In the genomic region with DNA sequence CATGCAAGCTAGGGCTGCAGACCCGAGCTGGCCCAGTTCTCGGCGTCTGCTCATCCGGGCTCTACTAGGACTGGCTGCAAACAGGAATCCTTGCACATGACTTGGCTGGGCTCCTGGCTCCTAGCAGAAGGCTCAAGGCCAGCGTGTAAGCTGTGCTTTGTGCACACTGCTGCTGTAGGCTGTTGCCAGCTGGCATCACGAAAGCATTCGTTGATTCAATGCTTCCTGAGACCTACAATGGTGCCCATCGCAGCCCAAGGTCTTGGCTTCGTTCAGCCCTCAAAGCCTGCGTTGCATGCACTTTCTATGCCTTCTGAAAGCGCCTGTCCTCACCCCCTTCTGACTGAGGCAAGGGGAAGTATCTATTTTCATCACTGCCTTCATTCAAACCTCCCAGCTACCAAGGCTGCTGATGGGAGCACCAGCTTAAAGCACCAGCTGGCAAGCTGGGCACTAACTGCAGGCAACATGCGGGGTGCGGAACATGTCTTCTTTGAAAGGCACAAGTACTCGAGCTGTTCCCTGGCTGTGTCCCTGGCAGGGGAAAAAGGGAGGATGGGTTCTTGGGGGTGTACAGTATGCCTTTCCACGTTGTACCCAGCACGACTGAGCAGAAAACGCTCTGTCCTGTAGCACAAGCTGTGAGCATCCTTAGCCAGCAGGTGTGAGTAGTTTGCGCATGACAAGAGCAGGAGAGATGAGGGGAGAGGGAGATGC, we compare ENCODE assay signal across 8 mouse cellular contexts. TPM values are rescaled to one million over a fixed set of nuclear protein-coding genes. Genes with fewer than 3 reads are reported as not detected.
DNase-seq lines count a peak whose midpoint lies in the region; ATAC-seq and TF ChIP-seq lines count a peak whose summit lies in the region.

No protein-coding gene starts in this region.

- no peak for TF ChIP-seq EP300 in ES-Bruce4 (IDR thresholded peaks at IDR 0.05; ENCODE audit: insufficient read depth, low read depth, low read length)

- H3K27me3 ChIP-seq in ES-Bruce4 (ENCODE audit: control insufficient read depth, insufficient read depth, low read length, poor library complexity, severe bottlenecking) = no peaks in the 10 kb centered on the region
- no peaks in the 10 kb centered on the region for H3K27me3 ChIP-seq in hindbrain, embryonic 11.5 days (ENCODE audit: control insufficient read depth, insufficient read depth, low read length)
- H3K27me3 ChIP-seq in lung, embryonic 15.5 days = no peaks in the 10 kb centered on the region

- H3K9me3 ChIP-seq in ES-Bruce4 (replicated peaks; ENCODE audit: control insufficient read depth, insufficient read depth, low read length, poor library complexity, severe bottlenecking) = no peaks in the 10 kb centered on the region
- no peaks in the 10 kb centered on the region for H3K9me3 ChIP-seq in hindbrain, embryonic 11.5 days (ENCODE audit: control insufficient read depth, low read length)
- no peaks in the 10 kb centered on the region for H3K9me3 ChIP-seq in lung, embryonic 15.5 days

- TF ChIP-seq POLR2A in ES-Bruce4 (IDR thresholded peaks at IDR 0.05; ENCODE audit: insufficient read depth, low read length) = no peak

- no peak; the same call in 1 of the 2 replicates for ATAC-seq in hindbrain, embryonic 11.5 days (ENCODE audit: low FRiP score)
- ATAC-seq in lung, embryonic 15.5 days (ENCODE audit: borderline replicate concordance, extremely low read depth, low FRiP score, low TSS enrichment) = peak; percentile 77

- peaks cover 5% of the 10 kb centered on the region for H3K4me1 ChIP-seq in ES-Bruce4 (ENCODE audit: control insufficient read depth, insufficient read depth, low read length)
- peaks cover 6% of the 10 kb centered on the region for H3K4me1 ChIP-seq in hindbrain, embryonic 11.5 days (replicated peaks; ENCODE audit: control insufficient read depth, insufficient read depth, low read length)
- H3K4me1 ChIP-seq in lung, embryonic 15.5 days = peaks cover 26% of the 10 kb centered on the region

- peak; percentile 94 for DNase-seq in cerebellum, adult 11-12 months
- DNase-seq in frontal cortex, postnatal 10 days (ENCODE audit: low spot score in 2 of 2) = peak; percentile 85 to 91
- no peak for DNase-seq in hindbrain, embryonic 11.5 days (ENCODE audit: low spot score)
- DNase-seq in layer of hippocampus, adult 9-11 months = peak; percentile 96
- peak; percentile 82 for DNase-seq in right cerebral cortex, postnatal 14 days
- no peak for DNase-seq in embryo, embryonic 9.5 days (ENCODE audit: extremely low spot score)

- peak overlapping the region; percentile 42 for H3K9ac ChIP-seq in ES-Bruce4 (ENCODE audit: low read depth, poor library complexity, severe bottlenecking)
- H3K9ac ChIP-seq in hindbrain, embryonic 11.5 days (ENCODE audit: low read depth, low read length) = peak overlapping the region; percentile 81; the same call in 1 of the 2 replicates
- H3K9ac ChIP-seq in lung, embryonic 15.5 days = peak overlapping the region; percentile 38

- H3K4me3 ChIP-seq in ES-Bruce4 (ENCODE audit: low read depth, low read length) = peak overlapping the region; percentile 30
- H3K4me3 ChIP-seq in hindbrain, embryonic 11.5 days (ENCODE audit: low read depth, low read length) = peak overlapping the region; percentile 82
- H3K4me3 ChIP-seq in lung, embryonic 15.5 days = peak overlapping the region; percentile 79

- H3K4me2 ChIP-seq in hindbrain, embryonic 11.5 days (replicated peaks; ENCODE audit: low read depth, low read length) = peak overlapping the region; percentile 91
- H3K4me2 ChIP-seq in lung, embryonic 15.5 days = peak overlapping the region; percentile 89

- H3K36me3 ChIP-seq in ES-Bruce4 (ENCODE audit: control insufficient read depth, insufficient read depth, low read length, poor library complexity, severe bottlenecking) = no peaks in the 10 kb centered on the region
- 0 out of 2 replicates have a peak, but pooled peaks cover 2% of the 10 kb centered on the region for H3K36me3 ChIP-seq in hindbrain, embryonic 11.5 days (ENCODE audit: control insufficient read depth, insufficient read depth, low read length)
- H3K36me3 ChIP-seq in lung, embryonic 15.5 days = peaks cover 39% of the 10 kb centered on the region

- WGBS in hindbrain, embryonic 11.5 days = 71% methylated on average over 18 of the region's 18 CpGs
- whole genome bisulfite sequencing in lung, embryonic 15.5 days = 47% methylated on average over 18 of the region's 18 CpGs

- TF ChIP-seq CTCF in ES-Bruce4 (IDR thresholded peaks at IDR 0.05; ENCODE audit: low read depth, low read length) = no peak

- no peak overlapping the region for H3K27ac ChIP-seq in ES-Bruce4 (ENCODE audit: insufficient read depth, low read length)
- peak overlapping the region; percentile 10; the same call in 1 of the 2 replicates for H3K27ac ChIP-seq in hindbrain, embryonic 11.5 days (ENCODE audit: low read depth, low read length)
- H3K27ac ChIP-seq in lung, embryonic 15.5 days = peak overlapping the region; percentile 82

RNA-seq across cellular contexts. Expression of gene Slc35c2, which starts 0.8 kb away (rescaled TPM):
- polyA plus RNA-seq in ES-Bruce4 (2011; ENCODE audit: insufficient read depth, insufficient read length, low read depth, missing spikeins) = 24.6 and 29.5 TPM in 2 replicates
- polyA plus RNA-seq in hindbrain, embryonic 11.5 days (2014; fragmentation: Nextera tagmentation; extraction: Ambion mirVana) = 45.8 and 51.0 TPM in 2 replicates
- polyA plus RNA-seq in lung, embryonic 15.5 days (2015; fragmentation: Nextera tagmentation; extraction: Ambion mirVana) = 48.0 and 48.7 TPM in 2 replicates

RNA-seq across cellular contexts. Expression of gene Elmo2, which starts 37.8 kb away (rescaled TPM):
- 43.3 and 43.6 TPM in 2 replicates for polyA plus RNA-seq in ES-Bruce4 (2011; ENCODE audit: insufficient read depth, insufficient read length, low read depth, missing spikeins)
- polyA plus RNA-seq in hindbrain, embryonic 11.5 days (2014; fragmentation: Nextera tagmentation; extraction: Ambion mirVana) = 76.7 and 78.5 TPM in 2 replicates
- polyA plus RNA-seq in lung, embryonic 15.5 days (2015; fragmentation: Nextera tagmentation; extraction: Ambion mirVana) = 75.7 and 77.3 TPM in 2 replicates

RNA-seq across cellular contexts. Expression of gene Cdh22, which starts 53.8 kb away (rescaled TPM):
- polyA plus RNA-seq in ES-Bruce4 (2011; ENCODE audit: insufficient read depth, insufficient read length, low read depth, missing spikeins) = 0.35 TPM in 1 of 2 replicates, not detected in the other
- polyA plus RNA-seq in hindbrain, embryonic 11.5 days (2014; fragmentation: Nextera tagmentation; extraction: Ambion mirVana) = 4.6 and 5.6 TPM in 2 replicates
- 1.0 and 1.1 TPM in 2 replicates for polyA plus RNA-seq in lung, embryonic 15.5 days (2015; fragmentation: Nextera tagmentation; extraction: Ambion mirVana)

Comparison
In these comparisons a context has a peak if more than half of its experiments do, and no peak if none do; other contexts are left out.
1. H3K4me3 ChIP-seq: peak in every context shown above with its lines; median percentile 82 in hindbrain, embryonic 11.5 days; 79 in lung, embryonic 15.5 days; 30 in ES-Bruce4.
2. DNase-seq: peak in cerebellum, adult 11-12 months (single experiment), frontal cortex, postnatal 10 days (2 of 2), layer of hippocampus, adult 9-11 months (single experiment) and right cerebral cortex, postnatal 14 days (single experiment); none in hindbrain, embryonic 11.5 days (single experiment) and embryo, embryonic 9.5 days (single experiment).
3. Peak in every context shown above with its lines, with median percentiles within 50 percentile points of each other: H3K9ac ChIP-seq.